Mouse (Mus musculus) left cerebral cortex, adult 11 months (tissue): ENCODE results near the gene Olfr356.

Experiments used
- DNase-seq: peaks from one replicate; pipeline ENCODE4 v3.0.0; 2022; ENCODE audit warnings: low spot score

Olfr356 gene

GRCm38 (mm10) chr2:36936821-36937220 is at the start of gene Olfr356:
Olfr356 (plus strand) TSS chr2:36937121.
- no peak for DNase-seq

GRCm38 (mm10) chr2:36892836-36893235 is 44.1 kb upstream of the Olfr356 start, which contains the start of gene Olfr353:
Olfr353 (minus strand) TSS chr2:36892936.
- no peak for DNase-seq

- no peak for DNase-seq
Observed at GRCm38 (mm10) chr2:36897114-36897513, 39.8 kb upstream of the Olfr356 start.

- no peak for DNase-seq
Observed at GRCm38 (mm10) chr2:36905380-36905779, 31.5 kb upstream of the Olfr356 start, which contains the start of gene Olfr354. Olfr354 (plus strand) TSS chr2:36905680.

- no peak for DNase-seq
Observed at GRCm38 (mm10) chr2:36928797-36929196, 8.1 kb upstream of the Olfr356 start, which contains the start of gene Olfr355. Olfr355 (minus strand) TSS chr2:36928897.
